Mouse (Mus musculus) left cerebral cortex, adult 2 months (tissue): ENCODE results near the gene Ranbp10. TPM values are rescaled to one million over a fixed set of nuclear protein-coding genes. Genes with fewer than 3 reads are reported as not detected.

ENCODE experiments used
- DNase-seq, 2 experiments: peaks; one replicate each; pipeline ENCODE4 v3.0.0; 2021 to 2022; ENCODE audit warnings: low spot score in 2 of 2, mixed read lengths in 1 of 2; ENCODE audit errors: extremely low spot score in 1 of 2
- H3K27ac ChIP-seq: fragments of 200-600 bp; 2 replicates; pipeline ENCODE4 v1.8.1; 2022
- H3K4me3 ChIP-seq: fragments of 200-600 bp; 2 replicates; pipeline ENCODE4 v1.8.1; 2022
- CTCF ChIP-seq: fragments of 200-600 bp; IDR thresholded peaks from 2 replicates; pipeline ENCODE4 v1.8.1; 2022; ENCODE audit warnings: antibody characterized with exemption, mild to moderate bottlenecking, moderate library complexity
- intact Hi-C: fragments of 180-260 bp; cut with DNase I; formaldehyde crosslinking; loops from one replicate; pipeline ENCODE4 v1.15.1; 2025
- total RNA-seq, 2 experiments: library from RNA; stranded (reverse); gene quantifications; 2 replicates each; pipeline ENCODE4 v1.2.3; 2021

Ranbp10 gene
- total RNA-seq, 2 experiments from 2014 or later = 23.7 to 25.2 TPM

DNA sequence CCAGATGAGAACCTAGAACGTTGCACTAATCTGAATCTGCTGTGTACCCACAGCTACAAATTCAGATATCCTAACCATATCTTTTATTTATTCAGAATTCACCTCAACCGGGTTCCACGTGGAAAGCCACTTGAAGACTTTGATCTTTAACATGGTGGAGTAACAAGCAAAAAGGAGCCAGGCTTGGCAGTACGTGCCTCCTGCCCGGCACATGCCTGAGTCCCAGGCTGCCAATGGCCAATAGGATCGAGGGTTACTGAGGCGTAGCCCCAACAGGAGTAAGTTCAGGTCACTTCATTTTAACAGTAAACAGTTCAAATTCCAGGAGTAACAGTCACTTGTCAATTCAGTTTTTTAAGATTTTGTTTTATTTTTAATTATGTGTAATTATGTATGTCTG lies 22.4 kb downstream of the Ranbp10 start:
- no peak for TF ChIP-seq CTCF
- intact Hi-C loops = no loop called here
- Histone ChIP-seq H3K27ac (no peak overlapping the region), H3K4me3 (no peak overlapping the region)
- DNase-seq = no peak

- DNase-seq = no peak
- Histone ChIP-seq H3K4me3 (no peak overlapping the region), H3K27ac (no peak overlapping the region)
- TF ChIP-seq CTCF = no peak
- intact Hi-C loops = no loop called here
These were observed 25.8 kb downstream of the Ranbp10 start for GRCm38 (mm10) chr8:105801153-105801904.

GRCm38 (mm10) chr8:105799091-105799812 lies 27.9 kb downstream of the Ranbp10 start:
- intact Hi-C loops = no loop called here
- DNase-seq = peak; percentile 23 to 26
- Histone ChIP-seq H3K4me3 (no peak overlapping the region), H3K27ac (no peak overlapping the region)
- TF ChIP-seq CTCF = no peak

DNA sequence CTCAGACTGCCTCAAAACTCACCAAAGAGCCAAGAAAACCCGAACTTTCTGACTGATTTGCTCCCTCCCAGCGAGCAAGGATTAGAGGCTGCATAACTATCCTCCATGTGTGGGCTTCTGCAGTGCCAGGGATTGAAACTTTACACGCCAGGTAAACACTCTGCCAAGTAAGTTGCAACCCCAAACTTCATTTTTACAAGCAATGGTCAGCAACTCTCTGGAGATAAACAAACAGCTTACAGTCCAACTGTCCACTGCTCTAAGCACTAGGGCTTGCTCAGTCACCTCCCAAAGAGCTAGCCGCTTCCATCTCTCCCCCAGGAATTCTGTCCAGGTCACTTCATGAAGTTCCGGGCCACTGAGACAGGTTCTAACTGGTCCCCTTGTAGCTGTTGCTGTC lies 28.7 kb downstream of the Ranbp10 start:
- H3K4me3 ChIP-seq = no peak overlapping the region
- TF ChIP-seq CTCF = no peak
- no peak for DNase-seq
- no peak overlapping the region for H3K27ac ChIP-seq
- intact Hi-C loops = no loop called here

- H3K27ac ChIP-seq = no peak overlapping the region
- no peak for TF ChIP-seq CTCF
- intact Hi-C loops = no loop called here
- DNase-seq = no peak
- no peak overlapping the region for H3K4me3 ChIP-seq
These were observed 31.4 kb downstream of the Ranbp10 start for GRCm38 (mm10) chr8:105795785-105796184.

DNA sequence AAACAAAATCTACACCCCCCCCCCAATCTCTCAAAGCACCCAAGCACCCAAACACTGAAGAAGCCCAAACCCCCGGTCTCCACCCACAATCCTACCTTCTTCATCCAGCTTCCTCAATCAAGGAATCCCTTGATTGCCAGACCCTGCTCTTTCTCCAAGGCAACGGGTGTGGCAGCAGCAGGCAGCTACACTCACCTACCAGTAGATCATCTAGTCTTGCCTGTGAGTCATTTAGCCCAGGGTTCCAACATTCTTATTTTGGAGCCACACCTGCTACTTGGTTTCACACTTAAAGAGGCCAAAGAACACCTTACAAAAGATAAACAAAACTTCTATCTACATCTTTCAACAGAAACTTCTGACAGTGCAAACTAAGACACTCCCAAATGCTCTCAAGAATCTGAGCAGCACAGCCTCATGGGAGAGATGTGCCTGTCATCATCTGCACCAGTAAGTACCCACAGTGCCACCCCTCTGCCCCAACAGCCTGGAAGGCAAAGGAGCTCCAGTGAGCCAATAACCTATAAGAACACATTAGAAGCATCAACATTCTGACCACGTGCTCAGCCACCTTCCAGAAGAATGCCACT lies 33.0 kb downstream of the Ranbp10 start:
- no peak overlapping the region for H3K4me3 ChIP-seq
- H3K27ac ChIP-seq = no peak overlapping the region
- intact Hi-C loops = no loop called here

DNA sequence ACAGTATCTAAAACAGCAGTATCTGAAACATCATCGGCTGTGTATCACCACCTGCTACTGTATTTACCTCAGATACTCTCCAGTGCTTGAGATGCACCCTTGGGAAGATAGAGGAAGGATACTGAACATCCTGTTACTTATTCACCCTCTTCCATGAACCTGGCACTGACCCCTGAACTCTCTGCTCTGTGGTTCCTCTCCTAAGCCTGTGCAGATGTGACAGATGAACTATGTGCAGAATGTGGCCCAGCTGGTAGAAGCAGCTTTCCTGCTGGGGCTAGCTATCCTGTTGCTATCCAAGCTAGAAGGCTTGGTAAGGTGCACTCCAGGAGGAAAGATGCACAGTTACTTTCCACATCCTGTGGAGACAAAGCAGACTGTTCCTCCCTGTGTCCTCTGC lies 33.8 kb downstream of the Ranbp10 start:
- intact Hi-C loops = no loop called here
- DNase-seq = no peak
- Histone ChIP-seq H3K27ac (no peak overlapping the region), H3K4me3 (no peak overlapping the region)
- no peak for TF ChIP-seq CTCF

More for the DNA sequence above, 33.0 kb downstream of the Ranbp10 start:
- DNase-seq = no peak
- TF ChIP-seq CTCF = no peak

GRCm38 (mm10) chr8:105789626-105790025 lies 37.5 kb downstream of the Ranbp10 start:
- DNase-seq = no peak
- TF ChIP-seq CTCF = no peak
- intact Hi-C loops = no loop called here
- no peak overlapping the region for H3K27ac ChIP-seq
- H3K4me3 ChIP-seq = no peak overlapping the region

DNA sequence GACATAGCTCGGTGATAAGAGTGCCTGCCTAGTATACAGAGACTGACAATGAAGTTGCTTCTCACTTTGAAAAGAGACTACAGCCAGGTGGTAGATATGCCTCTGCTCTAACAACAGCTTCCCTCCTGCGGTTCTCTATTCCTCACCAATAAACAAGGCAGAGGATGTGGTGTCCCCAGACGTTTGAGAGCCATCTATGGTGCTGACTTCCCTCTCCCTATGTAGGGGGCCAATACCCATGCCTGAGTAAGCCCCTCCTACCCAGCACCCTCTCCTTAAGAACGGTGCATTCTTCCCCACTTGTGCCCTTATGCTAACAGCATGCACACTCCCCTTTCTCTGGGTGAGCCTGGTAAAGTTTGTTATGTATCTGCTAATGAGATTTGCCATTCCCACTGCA lies 38.2 kb downstream of the Ranbp10 start:
- intact Hi-C loops = no loop called here
- no peak overlapping the region for H3K27ac ChIP-seq
- H3K4me3 ChIP-seq = no peak overlapping the region
- no peak for TF ChIP-seq CTCF
- no peak for DNase-seq

DNA sequence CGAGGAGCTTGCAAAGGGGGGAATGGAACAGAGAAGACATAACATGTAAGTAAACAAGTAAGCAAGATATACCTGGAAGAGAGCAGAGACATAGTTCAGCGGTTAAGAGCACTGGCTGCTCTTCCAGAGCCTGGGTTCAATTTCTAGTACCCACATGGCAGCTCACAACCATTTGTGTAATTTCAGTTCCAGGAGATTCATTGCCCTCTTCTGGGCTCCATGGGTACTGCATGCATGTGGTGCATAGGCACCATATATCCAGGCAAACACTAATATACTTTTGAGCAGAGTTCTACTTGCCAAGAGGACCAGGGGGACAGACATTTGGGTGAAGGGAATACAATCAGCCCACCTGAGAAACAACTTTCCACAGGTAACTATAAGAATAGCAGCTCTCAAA lies 38.9 kb downstream of the Ranbp10 start:
- intact Hi-C loops = no loop called here
- Histone ChIP-seq H3K27ac (no peak overlapping the region), H3K4me3 (no peak overlapping the region)
- TF ChIP-seq CTCF = peak; percentile 63
- DNase-seq = no peak

- TF ChIP-seq CTCF = no peak
- Histone ChIP-seq H3K4me3 (no peak overlapping the region), H3K27ac (no peak overlapping the region)
- no peak for DNase-seq
- intact Hi-C loops = no loop called here
These were observed 46.9 kb downstream of the Ranbp10 start for GRCm38 (mm10) chr8:105780298-105780697.

GRCm38 (mm10) chr8:105777833-105778232 lies 49.3 kb downstream of the Ranbp10 start:
- intact Hi-C loops = loop anchor here (5.0 kb wide), 1 partner anchor 66 kb away; no protein-coding TSS in a partner anchor
- no peak for TF ChIP-seq CTCF
- H3K27ac ChIP-seq = no peak overlapping the region
- no peak overlapping the region for H3K4me3 ChIP-seq
- DNase-seq = no peak
